Mouse (Mus musculus): ENCODE results near the gene Pcsk5. TPM values are rescaled to one million over a fixed set of nuclear protein-coding genes. Genes with fewer than 3 reads are reported as not detected.

Gene Pcsk5
- total RNA-seq, 2 experiments from 2014 or later, result 18.1 to 18.5 TPM

DNA sequence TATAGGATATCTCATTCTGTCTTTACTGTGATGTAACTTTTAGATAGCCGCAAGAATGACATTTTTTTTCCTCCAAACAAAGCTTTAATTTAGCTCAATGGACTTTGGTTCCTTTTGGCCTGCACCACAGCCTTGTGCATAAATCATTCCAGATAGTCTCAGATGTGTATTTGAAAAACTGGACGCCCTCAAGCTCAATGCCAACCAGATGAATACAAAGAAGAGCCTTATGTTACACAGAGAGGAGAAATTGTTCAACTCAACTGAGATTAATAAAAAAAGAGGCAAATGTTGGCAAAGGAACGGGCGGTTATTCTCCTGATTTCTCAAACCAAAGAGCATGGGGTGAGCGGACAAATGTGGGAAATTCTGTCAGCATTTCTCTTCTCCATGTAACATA, 75.8 kb downstream of the Pcsk5 start:
- no peak for DNase-seq (ENCODE audit: extremely low spot score in 1 of 2, low spot score in 2 of 2)
- intact Hi-C loops (cut with DNase I), result no loop called here

DNA sequence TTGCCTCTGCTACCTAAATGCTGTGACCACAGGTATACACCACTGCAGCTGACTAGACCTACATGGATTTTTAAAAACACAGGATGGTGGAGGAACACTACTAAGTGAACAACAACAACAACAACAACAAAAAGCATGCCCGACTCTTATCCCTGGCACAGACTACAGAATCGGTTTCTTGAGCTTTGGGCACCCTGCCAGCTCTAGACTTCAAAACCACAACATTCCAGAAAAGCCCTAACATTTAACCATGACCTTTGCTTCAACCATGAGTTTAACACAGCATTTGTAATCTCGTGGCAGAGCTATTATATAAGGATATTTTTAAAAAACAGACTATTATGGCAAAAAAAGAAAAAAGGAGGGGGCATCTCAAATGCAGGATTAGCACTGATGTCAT, 84.6 kb downstream of the Pcsk5 start:
- no peak for DNase-seq (ENCODE audit: extremely low spot score in 1 of 2, low spot score in 2 of 2)
- intact Hi-C loops (cut with DNase I), result no loop called here

DNA sequence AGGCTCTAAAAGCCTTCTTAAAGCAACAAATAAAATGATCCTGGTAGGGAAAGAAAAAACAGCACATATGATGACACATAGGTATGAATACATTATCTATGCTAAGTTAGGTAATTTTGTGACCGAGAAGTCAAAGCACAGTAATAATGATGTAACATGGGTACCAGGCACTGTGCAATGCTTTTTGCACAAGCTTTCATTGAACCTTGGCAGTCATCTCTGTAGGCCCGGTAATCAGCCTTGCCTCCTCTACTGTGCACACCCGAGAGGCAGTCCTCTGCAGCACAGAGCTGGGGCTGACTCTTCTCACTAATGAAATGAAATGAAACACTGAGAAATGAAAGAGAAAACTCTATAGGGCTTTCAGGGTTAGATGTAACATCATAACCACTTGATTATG, 89.1 kb downstream of the Pcsk5 start:
- intact Hi-C loops (cut with DNase I), result no loop called here
- DNase-seq (ENCODE audit: extremely low spot score in 1 of 2, low spot score in 2 of 2), result no peak

DNA sequence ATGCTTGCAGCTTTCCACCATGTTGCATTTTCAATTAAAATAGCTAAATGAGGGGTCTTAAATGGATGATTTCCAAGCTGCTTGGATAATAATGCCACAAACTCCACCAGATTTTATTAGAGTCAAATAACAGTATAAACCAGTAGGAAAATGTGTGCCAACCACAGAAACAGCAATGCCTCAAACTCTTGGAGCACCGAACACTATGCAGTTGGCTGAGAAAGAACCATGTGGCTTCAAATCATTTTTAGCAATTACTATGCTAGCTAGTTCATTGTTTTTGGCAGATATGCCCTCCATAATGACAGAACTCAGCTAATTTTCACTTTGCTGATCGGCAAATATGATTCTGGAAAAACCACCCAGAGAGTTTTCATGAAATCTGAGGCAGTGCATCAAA, 92.1 kb downstream of the Pcsk5 start:
- no peak for DNase-seq (ENCODE audit: extremely low spot score in 1 of 2, low spot score in 2 of 2)
- intact Hi-C loops (cut with DNase I), result no loop called here

DNA sequence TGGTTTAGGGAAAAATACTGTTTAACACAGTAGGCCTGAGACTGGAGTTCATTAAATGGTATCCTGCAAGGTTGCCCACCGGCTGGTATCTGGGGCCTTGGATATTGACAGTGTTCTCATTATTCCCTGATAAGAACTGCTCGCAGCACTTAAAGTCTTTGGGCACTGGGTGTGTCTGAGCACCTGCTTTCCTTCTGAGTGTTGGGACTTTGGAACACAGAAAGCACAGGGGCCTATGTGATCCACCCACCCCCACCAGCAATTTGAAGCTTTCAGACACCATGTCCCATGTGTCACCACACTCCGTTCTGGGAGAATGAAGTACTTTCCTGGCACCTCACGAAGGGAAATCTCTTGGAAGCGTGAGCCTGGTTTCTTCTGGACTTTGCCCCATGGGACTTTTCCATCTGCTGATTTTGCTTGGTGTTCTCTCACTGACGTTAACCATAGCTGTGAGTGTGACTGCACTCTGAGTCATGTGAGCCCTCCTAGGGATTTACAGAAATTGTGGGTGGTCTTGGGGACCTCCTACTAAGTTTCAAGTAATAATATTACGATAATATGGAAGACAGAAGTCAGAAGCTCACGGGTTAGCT, 92.9 kb downstream of the Pcsk5 start:
- intact Hi-C loops (cut with DNase I), result no loop called here
- DNase-seq (ENCODE audit: extremely low spot score in 1 of 2, low spot score in 2 of 2), result no peak

DNA sequence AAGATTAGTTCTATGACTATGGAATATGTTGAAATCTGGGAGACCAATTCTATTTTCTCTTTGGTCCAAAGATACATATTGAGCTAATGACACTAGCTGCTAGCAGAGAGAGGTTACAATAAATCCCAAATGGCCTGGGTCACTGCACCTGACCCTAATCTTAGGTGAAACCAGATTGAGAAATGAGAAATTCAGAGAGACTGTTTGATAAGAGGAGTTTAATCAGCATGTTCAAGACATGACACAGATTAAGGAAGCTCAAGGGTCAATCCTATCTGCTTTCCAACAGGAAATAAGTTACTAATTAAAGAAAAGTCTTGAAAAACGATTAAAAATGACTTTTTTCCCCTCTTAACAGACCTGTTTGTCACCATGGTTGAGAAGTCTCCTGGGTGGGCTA, 96.0 kb downstream of the Pcsk5 start:
- no peak for DNase-seq (ENCODE audit: extremely low spot score in 1 of 2, low spot score in 2 of 2)
- intact Hi-C loops (cut with DNase I), result no loop called here

DNA sequence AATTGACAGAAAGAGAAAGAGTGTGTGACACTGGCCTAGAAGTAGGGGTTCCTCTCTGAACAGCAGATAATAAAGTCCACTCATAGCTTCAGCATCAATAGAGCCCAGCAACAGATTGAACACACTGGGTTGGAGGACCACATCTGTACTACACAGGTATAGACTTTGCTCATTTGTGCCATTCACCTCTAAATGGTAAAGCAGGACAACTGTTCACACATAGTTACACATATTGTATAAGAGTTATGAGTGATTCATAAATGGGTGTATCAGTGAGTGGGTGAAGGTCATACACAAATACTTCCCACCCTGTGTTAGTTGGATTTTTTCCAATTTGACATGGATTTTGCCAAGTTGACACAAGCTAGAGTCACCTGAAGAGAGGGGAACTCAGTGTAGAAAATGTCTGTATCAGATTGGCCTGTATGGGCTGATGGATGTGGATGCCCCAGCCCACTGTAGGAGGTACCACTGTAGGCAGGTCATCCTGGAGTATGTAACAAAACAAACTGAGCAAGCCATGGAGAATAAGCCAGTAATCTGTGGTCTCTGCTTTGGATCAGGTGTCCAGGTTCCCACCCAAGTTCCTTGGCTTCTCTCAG, 104.7 kb downstream of the Pcsk5 start:
- intact Hi-C loops (cut with DNase I), result no loop called here
- DNase-seq (ENCODE audit: extremely low spot score in 1 of 2, low spot score in 2 of 2), result no peak

DNA sequence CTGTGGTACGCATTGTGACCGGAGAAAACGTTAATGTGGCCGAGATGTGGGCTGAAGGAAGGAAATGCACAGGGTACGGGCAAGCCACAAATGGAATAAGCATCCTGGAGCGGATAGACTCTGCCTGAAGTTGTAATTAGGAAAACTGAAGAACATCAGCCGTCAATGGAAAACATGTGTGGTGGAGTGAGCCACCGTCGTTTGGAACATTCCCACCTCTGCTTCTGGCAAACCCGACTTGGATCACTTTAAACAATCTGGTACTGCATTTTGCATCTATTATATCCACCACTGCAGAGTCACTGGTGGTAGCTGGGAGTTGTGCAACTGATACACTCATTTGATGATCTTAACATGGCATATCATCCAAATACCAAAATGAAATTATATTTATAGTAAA, 120.4 kb downstream of the Pcsk5 start:
- DNase-seq (ENCODE audit: extremely low spot score in 1 of 2, low spot score in 2 of 2), result no peak
- intact Hi-C loops (cut with DNase I), result no loop called here

DNA sequence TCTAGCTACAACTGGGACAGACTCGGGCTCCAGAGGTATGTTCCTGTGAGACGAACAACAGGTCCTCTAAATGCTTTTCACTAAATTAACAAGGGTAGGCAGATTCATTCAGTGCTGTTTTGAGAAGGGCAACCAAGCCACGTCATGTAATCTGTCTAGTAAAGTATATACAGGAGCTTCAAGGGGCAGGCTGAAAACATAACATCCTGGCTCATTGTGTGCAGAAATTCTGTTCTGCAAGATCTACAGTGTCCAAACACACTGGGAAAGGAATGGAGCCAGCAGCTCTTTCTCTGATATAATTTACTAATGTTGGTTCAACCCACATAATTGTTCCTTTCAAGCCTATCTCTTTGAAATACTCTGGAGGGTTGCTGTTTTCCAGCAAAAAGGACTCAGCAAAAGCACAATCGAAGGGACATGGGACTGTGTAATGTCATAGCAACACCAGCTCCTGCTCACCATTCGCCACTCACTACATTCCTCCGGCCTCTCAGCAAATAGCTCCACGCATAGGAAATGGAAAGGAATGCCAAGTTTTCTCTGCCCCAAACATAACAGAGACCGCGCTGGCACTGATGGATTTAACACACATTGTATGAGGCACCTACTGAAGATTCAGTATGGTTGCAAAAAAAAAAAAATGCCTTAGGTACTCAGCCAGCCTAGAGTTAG, 122.0 kb downstream of the Pcsk5 start:
- intact Hi-C loops (cut with DNase I), result no loop called here
- no peak for DNase-seq (ENCODE audit: extremely low spot score in 1 of 2, low spot score in 2 of 2)

DNA sequence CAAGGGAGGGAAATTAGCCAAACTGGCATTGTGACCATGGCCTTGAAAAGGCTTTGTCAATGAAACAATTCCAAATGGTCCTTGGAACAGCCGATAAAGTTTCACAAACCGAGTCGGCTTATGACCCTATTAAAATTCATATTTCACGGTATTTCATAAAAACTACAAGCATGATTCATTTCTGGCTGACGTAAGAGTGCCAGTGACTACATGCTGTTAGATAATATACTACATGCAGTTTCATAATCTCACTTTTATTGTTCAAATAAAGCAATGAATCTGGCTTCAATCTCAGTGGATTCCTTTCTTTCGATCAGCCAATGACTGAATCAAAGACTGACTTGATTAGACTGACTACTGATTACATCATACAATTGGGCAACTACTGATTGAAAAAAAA, 145.8 kb downstream of the Pcsk5 start:
- intact Hi-C loops (cut with DNase I), result no loop called here
- DNase-seq (ENCODE audit: extremely low spot score in 1 of 2, low spot score in 2 of 2), result no peak

DNA sequence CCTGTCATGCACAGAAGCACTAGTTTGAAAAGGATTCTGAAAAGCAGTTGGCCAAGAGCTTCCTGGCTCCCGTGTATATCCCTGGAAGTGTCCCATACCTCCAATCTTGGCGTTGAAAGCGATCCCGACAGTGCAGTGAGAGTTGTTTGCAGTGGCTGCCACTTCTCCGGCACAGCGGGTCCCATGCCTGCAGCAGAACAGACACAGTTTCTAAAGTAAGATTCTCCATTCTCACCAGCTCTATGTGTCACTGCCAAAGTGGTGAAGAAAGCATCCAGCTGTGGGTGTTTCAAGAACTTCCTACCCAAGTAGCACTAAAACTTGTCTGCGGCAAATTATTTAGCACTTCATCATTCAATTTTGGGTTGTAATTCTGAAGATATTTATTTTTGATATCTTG, 159.1 kb downstream of the Pcsk5 start:
- no peak for DNase-seq (ENCODE audit: extremely low spot score in 1 of 2, low spot score in 2 of 2)
- intact Hi-C loops (cut with DNase I), result no loop called here

DNA sequence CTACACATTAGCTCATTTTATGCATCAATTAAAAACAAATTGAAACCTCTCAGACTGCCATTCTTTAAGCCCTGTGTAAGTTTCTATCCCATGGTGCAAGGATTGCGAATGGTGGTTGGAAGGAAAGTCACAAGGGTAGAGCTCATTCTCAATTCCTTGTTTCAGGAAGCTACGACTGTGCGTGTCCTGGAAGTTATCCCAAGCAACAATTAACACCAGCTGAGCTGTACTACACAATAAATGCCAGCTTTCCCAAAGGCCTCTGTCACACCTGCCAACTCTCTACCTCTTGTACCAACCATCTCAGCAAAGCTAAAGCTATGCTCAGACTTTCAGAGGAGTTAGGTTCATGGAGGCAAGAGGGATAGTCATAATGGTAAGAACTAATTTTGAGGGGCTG, 174.8 kb downstream of the Pcsk5 start:
- intact Hi-C loops (cut with DNase I), result no loop called here
- no peak for DNase-seq (ENCODE audit: extremely low spot score in 1 of 2, low spot score in 2 of 2)

DNA sequence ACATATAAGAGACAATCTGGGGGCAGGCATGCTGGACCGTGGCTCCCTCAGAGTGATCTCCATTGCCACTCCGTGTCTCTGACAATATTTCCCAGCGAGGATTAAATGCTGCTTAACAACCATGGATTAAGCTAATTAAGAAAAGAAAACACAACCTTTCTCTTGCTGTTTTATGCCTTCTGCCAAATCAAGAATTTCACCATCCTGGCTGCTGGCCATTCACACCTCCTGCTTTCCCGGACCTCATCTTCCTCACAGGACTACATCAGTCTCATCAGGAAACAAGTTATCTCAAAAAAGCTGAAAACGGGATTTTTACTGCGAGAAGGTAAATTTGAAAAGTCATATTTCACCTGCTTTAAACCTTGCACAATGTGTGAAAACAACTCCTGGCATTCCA, 175.2 kb downstream of the Pcsk5 start:
- intact Hi-C loops (cut with DNase I), result no loop called here
- DNase-seq (ENCODE audit: extremely low spot score in 1 of 2, low spot score in 2 of 2), result no peak

DNA sequence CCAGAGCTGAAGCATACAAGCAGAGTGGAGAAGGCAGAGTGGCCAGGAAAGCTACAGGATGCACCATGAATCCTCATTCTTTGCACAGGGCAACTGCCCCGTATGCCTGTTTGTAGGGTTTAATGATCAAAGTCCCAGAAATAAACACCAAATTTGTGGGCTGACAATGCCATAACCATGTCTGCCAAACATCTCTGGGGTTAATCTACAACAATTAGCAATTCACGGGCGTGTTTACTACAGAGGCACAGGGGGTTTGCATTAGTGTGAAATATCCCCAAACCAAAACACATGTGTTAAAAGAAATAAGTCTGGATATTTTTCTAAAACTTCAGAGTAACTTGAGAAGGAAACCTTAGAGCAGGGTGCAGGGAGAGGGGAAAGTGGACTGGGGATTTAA, 178.1 kb downstream of the Pcsk5 start:
- intact Hi-C loops (cut with DNase I), result no loop called here
- no peak for DNase-seq (ENCODE audit: extremely low spot score in 1 of 2, low spot score in 2 of 2)

DNA sequence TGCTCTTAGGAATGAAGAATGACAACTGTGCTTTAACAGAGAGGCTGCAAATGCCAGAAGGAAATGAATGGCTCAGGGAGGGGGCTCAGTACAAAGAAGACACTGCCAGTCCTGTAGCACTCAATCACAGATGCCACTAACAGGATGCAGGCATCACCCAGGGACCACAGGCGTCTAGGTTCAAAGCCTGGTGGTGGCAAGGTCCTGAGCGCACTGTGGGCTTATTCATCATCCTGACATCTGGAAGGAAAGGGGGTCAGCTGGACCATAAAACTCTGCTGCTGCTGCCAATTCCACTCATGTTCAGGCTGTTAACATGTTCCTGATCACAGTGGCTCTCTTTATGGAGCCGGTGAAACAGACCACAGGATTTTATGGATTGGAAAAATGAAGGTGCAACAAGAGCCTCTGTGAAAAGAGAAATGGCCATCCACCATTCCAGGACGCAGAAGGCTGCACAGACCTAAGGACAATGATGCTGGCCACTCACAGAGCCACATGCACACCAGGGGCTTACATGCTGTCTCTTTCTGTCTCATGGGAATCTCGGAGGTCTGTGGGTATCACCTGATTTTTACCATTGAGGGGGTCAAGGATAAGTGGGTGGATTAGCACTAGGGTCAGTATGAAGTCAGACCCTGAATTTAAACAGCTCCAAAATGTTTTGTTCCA, 186.5 kb downstream of the Pcsk5 start:
- DNase-seq (ENCODE audit: extremely low spot score in 1 of 2, low spot score in 2 of 2), result no peak

DNA sequence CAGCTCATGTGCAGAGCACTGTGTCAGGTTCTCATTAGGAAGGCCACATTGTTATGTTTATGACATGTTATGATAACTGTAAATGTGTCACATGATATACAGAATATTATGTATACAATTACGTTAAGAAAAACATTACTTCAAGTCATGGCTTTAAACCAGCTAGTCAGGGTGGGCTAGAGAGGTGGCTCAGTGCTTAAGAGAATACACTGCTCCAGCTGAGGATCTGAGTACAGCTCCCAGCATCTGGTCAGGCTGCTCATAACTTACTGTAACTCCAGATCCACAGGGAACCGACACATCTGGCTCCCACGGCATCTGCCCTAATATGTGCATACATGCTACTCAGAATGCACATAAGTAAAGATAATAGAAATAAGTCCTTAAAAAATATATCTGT, 187.5 kb downstream of the Pcsk5 start:
- DNase-seq (ENCODE audit: extremely low spot score in 1 of 2, low spot score in 2 of 2), result no peak
- intact Hi-C loops (cut with DNase I), result no loop called here

More for the DNA sequence above, 186.5 kb downstream of the Pcsk5 start:
- intact Hi-C loops (cut with DNase I), result no loop called here

DNA sequence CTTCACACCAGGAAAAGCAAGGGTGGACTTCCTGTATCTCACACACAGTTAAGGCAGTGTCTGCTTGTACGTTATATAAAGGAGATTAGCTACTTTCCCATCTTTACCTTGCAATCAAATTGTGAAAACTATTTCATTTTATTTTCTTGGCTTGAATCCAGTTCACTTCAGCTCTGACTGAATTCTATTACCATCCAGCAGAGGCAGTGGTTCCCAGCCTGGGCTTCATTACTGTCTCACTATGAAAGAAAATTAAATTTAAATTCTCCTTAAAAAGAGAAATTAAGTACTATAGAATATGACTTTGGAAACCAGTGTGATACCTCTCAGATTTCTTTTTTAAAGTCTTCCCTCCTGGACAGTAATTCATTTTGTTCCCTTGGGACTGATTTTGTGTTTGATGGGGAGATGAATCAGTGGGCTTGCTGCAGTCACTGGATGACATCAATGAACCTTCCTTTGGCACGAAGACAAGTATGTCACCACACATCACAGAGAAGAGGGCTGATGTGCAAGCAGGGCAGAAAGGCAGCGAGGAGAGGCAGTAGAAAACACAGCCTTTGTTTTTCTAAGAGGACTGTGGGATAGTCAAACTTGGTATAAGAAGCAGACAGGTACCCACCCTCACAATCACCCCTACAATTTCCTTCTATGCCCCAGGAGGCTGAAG, 194.2 kb downstream of the Pcsk5 start:
- DNase-seq (ENCODE audit: extremely low spot score in 1 of 2, low spot score in 2 of 2), result no peak
- intact Hi-C loops (cut with DNase I), result no loop called here

DNA sequence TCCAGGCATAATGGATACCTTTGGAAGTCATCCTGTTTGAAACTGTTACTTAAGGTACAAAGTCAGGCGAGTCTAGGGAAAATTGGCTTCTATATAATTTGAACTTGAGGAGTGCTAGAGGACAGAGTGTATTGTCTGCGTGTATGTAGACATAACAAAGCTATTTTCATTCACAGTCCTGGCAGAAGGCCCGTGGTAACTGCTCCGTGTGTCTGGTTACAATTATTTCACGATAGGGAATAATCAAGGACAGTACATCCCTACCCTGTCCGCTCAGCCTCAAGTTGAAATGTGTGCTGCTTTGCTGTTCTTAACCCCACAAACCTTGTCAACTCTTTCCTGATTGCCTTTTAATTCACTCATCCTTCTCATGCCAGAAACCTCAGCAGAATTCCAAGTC, 201.4 kb downstream of the Pcsk5 start:
- no peak for DNase-seq (ENCODE audit: extremely low spot score in 1 of 2, low spot score in 2 of 2)
- intact Hi-C loops (cut with DNase I), result no loop called here

DNA sequence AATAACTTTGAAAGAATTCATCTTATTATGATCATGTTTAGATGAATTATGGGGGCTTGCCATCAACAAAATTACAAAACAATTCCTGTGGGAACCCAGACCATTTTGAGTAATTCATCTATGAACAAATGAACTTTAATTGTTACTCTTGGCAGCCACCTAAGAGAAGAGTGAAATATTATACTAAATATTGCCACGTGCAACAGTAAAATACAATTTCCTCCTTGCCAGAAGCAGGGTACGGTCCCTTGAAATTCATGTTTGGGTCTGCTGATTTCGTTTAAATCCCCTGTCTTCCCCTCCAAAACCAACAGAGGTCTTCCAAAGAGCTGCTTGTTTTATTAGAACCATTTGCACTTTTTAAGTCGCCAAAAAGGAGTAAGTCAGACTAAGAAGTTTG, 221.8 kb downstream of the Pcsk5 start:
- no peak for DNase-seq (ENCODE audit: extremely low spot score in 1 of 2, low spot score in 2 of 2)
- intact Hi-C loops (cut with DNase I), result no loop called here

DNA sequence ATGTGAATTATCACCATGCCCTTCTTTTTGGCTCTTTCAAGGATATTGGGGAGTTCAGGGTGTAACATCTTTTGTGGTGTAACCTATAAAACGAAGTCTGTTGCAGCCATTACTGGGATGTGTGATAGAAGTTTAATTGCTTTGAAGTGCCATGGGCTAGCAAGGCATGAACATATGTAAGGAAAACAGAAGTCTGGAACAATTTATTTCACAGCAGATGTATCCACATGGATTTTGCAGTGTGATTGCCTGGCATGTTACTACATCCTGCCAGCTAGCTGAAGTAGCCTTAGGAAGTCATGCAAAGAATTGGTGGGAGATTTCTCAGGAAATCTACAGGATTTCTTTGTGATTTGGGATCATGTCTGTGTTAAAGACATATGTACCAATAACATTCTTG, 230.9 kb downstream of the Pcsk5 start:
- DNase-seq (ENCODE audit: extremely low spot score in 1 of 2, low spot score in 2 of 2), result no peak
- intact Hi-C loops (cut with DNase I), result no loop called here

Data from left cerebral cortex, postnatal 10 days (tissue).